Mouse (Mus musculus): Measurements from ENCODE around the gene Robo1. TPM values are rescaled to one million over a fixed set of nuclear protein-coding genes. Genes with fewer than 3 reads are reported as not detected.

Gene Robo1
- polyA plus RNA-seq, 1 experiment from 2014 or later, result 58.1 TPM

DNA sequence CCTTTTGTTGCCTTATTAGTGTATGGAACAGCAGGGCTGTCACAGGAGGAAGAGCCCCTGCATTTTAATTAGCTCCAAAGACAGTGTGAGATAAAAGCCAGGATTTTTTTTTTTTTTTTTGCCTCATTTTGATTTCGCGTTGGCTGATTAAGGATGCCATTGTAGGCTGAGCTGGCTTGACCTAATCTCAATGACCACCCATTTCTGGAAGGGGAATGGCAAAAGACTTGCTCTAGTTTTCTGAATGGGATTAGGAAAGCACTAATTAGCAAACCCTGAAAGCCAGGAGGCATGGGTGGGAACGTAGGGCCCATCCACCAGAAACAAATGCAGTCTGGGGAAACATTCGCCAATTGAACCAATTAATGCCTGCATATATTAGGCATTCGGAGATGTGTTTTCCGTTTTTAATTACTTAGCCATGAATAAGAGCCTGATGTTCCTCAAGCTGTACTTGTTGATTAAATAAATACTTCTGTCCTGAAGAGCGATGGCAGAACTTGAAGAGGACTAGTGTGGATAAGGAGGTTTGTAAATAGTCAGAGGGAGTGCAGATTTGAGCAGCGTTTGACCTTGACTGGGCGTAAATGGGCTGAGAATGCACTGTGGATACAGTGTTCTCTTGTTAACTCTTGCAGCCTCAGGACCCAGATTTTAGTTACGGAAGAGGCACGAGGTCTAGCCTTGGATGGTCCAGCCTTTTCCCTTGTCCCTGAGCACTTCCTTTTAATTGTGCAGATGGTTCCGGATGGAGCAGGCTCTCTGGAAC, 391.3 kb downstream of the Robo1 start:
- H3K9me3 ChIP-seq (ENCODE audit: control insufficient read depth, low read length), result no peaks in the 10 kb centered on the region
- H3K36me3 ChIP-seq (ENCODE audit: control insufficient read depth, insufficient read depth), result no peaks in the 10 kb centered on the region
- H3K9ac ChIP-seq (replicated peaks; ENCODE audit: low read depth, low read length), result no peak overlapping the region
- peak overlapping the region; percentile 74 for H3K27ac ChIP-seq (ENCODE audit: low read length)
- H3K4me1 ChIP-seq (replicated peaks; ENCODE audit: control insufficient read depth, insufficient read depth, low read length), result peaks cover 19% of the 10 kb centered on the region
- peak; percentile 92 for ATAC-seq
- WGBS, result 9% methylated on average over 12 of the region's 12 CpGs
- H3K4me3 ChIP-seq (replicated peaks; ENCODE audit: low read length), result no peak overlapping the region
- no peaks in the 10 kb centered on the region for H3K27me3 ChIP-seq (replicated peaks; ENCODE audit: control insufficient read depth, insufficient read depth, low read length)
- H3K4me2 ChIP-seq (ENCODE audit: low read length), result peak overlapping the region; percentile 34

DNA sequence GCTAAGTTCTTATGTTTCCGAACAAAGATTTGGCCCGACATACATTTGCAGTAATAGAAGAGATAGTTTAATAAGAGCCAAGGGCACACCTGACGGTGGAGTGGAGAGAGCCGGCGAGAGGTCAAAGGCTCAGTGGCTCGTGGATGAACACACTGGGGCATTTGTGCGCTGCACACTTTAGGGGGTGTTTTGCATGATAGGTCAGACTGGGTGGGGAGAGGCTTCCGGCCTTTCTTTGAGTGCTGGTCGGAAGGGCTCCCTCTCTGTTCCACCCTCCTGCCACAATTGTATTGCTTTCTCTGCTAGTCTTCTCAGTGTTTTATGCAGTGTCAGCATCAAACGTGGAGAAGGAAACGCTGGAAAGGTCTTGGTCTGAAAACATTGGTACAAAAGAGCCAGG, 392.2 kb downstream of the Robo1 start:
- Histone ChIP-seq H3K9me3 (ENCODE audit: control insufficient read depth, low read length) (no peaks in the 10 kb centered on the region), H3K27ac (ENCODE audit: low read length) (no peak overlapping the region), H3K4me1 (replicated peaks; ENCODE audit: control insufficient read depth, insufficient read depth, low read length) (peaks cover 19% of the 10 kb centered on the region), H3K4me2 (ENCODE audit: low read length) (no peak overlapping the region), H3K4me3 (replicated peaks; ENCODE audit: low read length) (no peak overlapping the region), H3K36me3 (ENCODE audit: control insufficient read depth, insufficient read depth) (no peaks in the 10 kb centered on the region), H3K27me3 (replicated peaks; ENCODE audit: control insufficient read depth, insufficient read depth, low read length) (no peaks in the 10 kb centered on the region), H3K9ac (replicated peaks; ENCODE audit: low read depth, low read length) (no peak overlapping the region)
- WGBS, result 65% methylated on average over 11 of the region's 11 CpGs
- no peak for ATAC-seq

DNA sequence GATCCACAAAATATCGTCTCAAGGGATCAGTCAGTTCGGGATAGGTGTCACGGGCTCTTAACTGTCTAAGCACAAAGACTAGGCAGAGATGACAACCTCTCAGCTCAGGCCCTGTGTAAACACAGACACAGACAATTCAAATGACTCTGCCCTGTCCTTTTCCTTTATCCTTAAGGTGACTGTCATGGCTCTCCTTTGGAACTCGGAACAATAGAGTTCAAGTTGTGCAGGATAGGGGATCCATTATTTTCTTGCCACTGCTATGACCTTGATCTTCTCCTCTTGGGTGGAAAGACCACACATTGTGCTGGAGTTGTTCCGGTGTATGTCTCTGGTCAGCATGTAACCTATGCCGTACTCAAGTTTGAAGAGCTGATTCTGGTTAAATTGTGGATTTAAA, 395.4 kb downstream of the Robo1 start:
- H3K9ac ChIP-seq (replicated peaks; ENCODE audit: low read depth, low read length), result no peak overlapping the region
- no peak for ATAC-seq
- 91% methylated on average over 6 of the region's 6 CpGs for WGBS
- H3K27me3 ChIP-seq (replicated peaks; ENCODE audit: control insufficient read depth, insufficient read depth, low read length), result no peaks in the 10 kb centered on the region
- H3K27ac ChIP-seq (ENCODE audit: low read length), result no peak overlapping the region
- H3K9me3 ChIP-seq (ENCODE audit: control insufficient read depth, low read length), result no peaks in the 10 kb centered on the region
- no peak overlapping the region for H3K4me2 ChIP-seq (ENCODE audit: low read length)
- H3K36me3 ChIP-seq (ENCODE audit: control insufficient read depth, insufficient read depth), result no peaks in the 10 kb centered on the region
- H3K4me3 ChIP-seq (replicated peaks; ENCODE audit: low read length), result no peak overlapping the region
- peaks cover 16% of the 10 kb centered on the region for H3K4me1 ChIP-seq (replicated peaks; ENCODE audit: control insufficient read depth, insufficient read depth, low read length)

DNA sequence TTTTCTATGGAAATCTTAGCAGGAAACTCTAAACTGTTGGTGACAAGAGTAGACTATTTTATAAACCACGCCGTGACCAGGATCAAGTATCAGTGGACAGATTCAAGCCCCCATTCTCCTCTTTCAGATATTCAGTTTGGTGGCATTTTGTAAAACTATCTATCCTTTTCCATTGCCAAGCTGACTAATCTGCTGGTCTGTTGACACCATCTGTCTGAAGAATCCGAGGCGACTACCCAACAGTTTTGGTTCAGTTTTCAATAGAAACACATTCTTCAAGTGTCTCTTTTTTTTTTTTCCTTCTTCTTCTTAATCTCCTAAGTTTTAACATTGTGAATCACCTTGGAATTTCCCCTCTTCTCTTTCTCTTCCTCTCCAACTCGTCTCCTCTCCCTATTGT, 397.7 kb downstream of the Robo1 start:
- Histone ChIP-seq H3K4me2 (ENCODE audit: low read length) (no peak overlapping the region), H3K36me3 (ENCODE audit: control insufficient read depth, insufficient read depth) (no peaks in the 10 kb centered on the region), H3K4me3 (replicated peaks; ENCODE audit: low read length) (no peak overlapping the region), H3K9ac (replicated peaks; ENCODE audit: low read depth, low read length) (no peak overlapping the region), H3K27ac (ENCODE audit: low read length) (no peak overlapping the region), H3K9me3 (ENCODE audit: control insufficient read depth, low read length) (no peaks in the 10 kb centered on the region), H3K4me1 (replicated peaks; ENCODE audit: control insufficient read depth, insufficient read depth, low read length) (no peaks in the 10 kb centered on the region), H3K27me3 (replicated peaks; ENCODE audit: control insufficient read depth, insufficient read depth, low read length) (no peaks in the 10 kb centered on the region)
- WGBS, result 72% methylated on average over 5 of the region's 5 CpGs
- ATAC-seq, result no peak

DNA sequence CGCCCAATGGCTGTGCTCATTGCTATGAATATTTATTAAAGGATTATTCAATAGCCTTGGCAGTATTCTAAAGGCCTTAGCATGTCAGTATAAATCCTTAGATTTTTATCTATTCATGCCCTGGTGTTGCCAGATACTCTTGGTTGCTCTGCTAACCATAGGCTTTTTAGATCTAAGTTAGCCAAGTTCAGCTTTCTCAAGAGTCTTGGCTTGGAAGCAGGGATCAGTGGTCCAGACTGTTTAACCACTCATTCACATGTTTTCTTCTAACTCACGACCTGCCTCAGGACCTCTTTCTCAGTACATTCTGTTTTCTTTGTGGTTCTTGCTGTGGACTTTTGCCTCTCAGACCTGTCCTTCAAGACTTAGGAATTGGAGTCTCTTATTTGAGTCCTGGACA, 400.4 kb downstream of the Robo1 start:
- WGBS, result 66% methylated on average over 2 of the region's 2 CpGs
- H3K9me3 ChIP-seq (ENCODE audit: control insufficient read depth, low read length), result no peaks in the 10 kb centered on the region
- no peaks in the 10 kb centered on the region for H3K27me3 ChIP-seq (replicated peaks; ENCODE audit: control insufficient read depth, insufficient read depth, low read length)
- no peak overlapping the region for H3K27ac ChIP-seq (ENCODE audit: low read length)
- H3K36me3 ChIP-seq (ENCODE audit: control insufficient read depth, insufficient read depth), result no peaks in the 10 kb centered on the region
- H3K4me2 ChIP-seq (ENCODE audit: low read length), result no peak overlapping the region
- ATAC-seq, result no peak
- H3K4me1 ChIP-seq (replicated peaks; ENCODE audit: control insufficient read depth, insufficient read depth, low read length), result no peaks in the 10 kb centered on the region
- H3K9ac ChIP-seq (replicated peaks; ENCODE audit: low read depth, low read length), result no peak overlapping the region
- H3K4me3 ChIP-seq (replicated peaks; ENCODE audit: low read length), result no peak overlapping the region

DNA sequence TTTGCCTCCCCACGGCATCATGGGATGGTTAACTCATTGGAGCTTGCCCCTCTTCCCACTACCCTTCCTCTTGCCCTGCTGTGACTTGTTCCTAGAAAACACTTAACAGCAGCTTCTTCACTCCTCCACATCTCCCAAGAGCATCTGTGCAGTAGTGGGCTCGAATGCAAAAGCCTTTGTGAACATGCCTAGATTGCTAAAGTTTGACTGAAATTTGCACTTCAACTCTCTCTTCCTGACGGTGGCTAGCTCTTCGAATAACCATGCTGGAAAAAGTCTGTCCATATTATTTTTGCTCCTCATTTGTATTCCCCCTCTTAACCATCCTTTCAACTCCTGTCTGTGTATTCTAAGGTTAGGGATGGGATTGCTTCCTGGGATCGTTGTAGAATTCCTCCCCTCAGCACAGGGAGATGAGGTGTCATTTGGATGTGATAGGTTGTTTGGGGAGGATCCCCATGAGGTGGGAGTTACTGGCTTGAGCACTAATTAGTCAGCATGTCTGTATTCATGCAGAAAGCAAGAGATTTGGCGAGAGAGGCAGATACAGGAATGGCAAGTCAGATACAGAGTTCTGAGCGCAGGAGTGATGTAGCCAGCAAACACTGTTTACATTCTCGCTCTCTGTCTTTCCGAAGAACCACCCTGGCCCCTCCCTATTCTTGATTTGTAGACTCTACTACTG, 409.2 kb downstream of the Robo1 start:
- ATAC-seq, result no peak
- H3K27ac ChIP-seq (ENCODE audit: low read length), result no peak overlapping the region
- 65% methylated on average over 9 of the region's 9 CpGs for WGBS

DNA sequence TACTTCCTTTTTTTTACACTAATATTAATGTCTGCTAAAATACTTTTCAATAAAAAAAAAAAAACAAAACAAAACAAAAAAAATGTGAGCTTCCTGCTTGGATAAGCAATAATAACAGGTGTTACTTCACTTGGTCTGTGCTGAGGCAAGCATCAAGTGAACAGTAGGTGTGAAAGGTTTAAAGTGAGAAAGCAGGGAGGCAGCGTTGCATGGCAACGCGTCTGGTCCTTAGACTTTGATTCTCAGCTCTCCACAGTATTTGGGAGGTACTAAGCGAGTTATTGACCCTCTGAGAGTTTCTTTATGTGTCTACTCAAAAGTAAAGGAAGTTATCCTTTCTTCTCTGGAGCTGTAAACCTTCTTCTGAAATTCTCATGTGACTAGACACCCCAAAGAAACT, 411.0 kb downstream of the Robo1 start:
- H3K4me1 ChIP-seq (replicated peaks; ENCODE audit: control insufficient read depth, insufficient read depth, low read length), result no peaks in the 10 kb centered on the region
- H3K4me3 ChIP-seq (replicated peaks; ENCODE audit: low read length), result no peak overlapping the region
- H3K4me2 ChIP-seq (ENCODE audit: low read length), result no peak overlapping the region
- no peak overlapping the region for H3K9ac ChIP-seq (replicated peaks; ENCODE audit: low read depth, low read length)
- no peaks in the 10 kb centered on the region for H3K9me3 ChIP-seq (ENCODE audit: control insufficient read depth, low read length)
- no peaks in the 10 kb centered on the region for H3K27me3 ChIP-seq (replicated peaks; ENCODE audit: control insufficient read depth, insufficient read depth, low read length)
- no peak overlapping the region for H3K27ac ChIP-seq (ENCODE audit: low read length)
- no peak for ATAC-seq
- no peaks in the 10 kb centered on the region for H3K36me3 ChIP-seq (ENCODE audit: control insufficient read depth, insufficient read depth)
- WGBS, result 66% methylated on average over 4 of the region's 4 CpGs

More for the DNA sequence above, 409.2 kb downstream of the Robo1 start:
- Histone ChIP-seq H3K4me2 (ENCODE audit: low read length) (no peak overlapping the region), H3K9ac (replicated peaks; ENCODE audit: low read depth, low read length) (no peak overlapping the region), H3K9me3 (ENCODE audit: control insufficient read depth, low read length) (no peaks in the 10 kb centered on the region), H3K4me3 (replicated peaks; ENCODE audit: low read length) (no peak overlapping the region), H3K27me3 (replicated peaks; ENCODE audit: control insufficient read depth, insufficient read depth, low read length) (no peaks in the 10 kb centered on the region), H3K36me3 (ENCODE audit: control insufficient read depth, insufficient read depth) (no peaks in the 10 kb centered on the region), H3K4me1 (replicated peaks; ENCODE audit: control insufficient read depth, insufficient read depth, low read length) (no peaks in the 10 kb centered on the region)

DNA sequence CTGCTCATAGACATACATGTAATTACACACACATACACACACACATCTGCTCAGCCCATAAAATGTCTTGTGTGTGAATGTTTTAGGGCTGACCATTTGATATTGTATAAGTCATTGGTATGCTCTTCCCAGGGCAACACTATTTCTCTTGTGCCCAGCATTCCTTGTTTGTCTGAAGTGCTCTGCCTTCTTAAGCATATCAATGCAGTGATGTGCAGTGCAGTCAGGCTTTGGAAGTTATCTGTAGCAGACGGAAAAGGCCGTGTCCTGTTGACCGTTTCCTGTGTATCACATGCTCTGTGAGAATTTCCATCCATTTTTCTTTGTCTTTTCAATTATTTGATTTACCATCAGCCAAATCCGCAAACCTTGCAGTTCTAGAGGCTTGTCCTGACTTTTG, 412.9 kb downstream of the Robo1 start:
- no peaks in the 10 kb centered on the region for H3K27me3 ChIP-seq (replicated peaks; ENCODE audit: control insufficient read depth, insufficient read depth, low read length)
- H3K36me3 ChIP-seq (ENCODE audit: control insufficient read depth, insufficient read depth), result no peaks in the 10 kb centered on the region
- H3K4me2 ChIP-seq (ENCODE audit: low read length), result no peak overlapping the region
- no peaks in the 10 kb centered on the region for H3K4me1 ChIP-seq (replicated peaks; ENCODE audit: control insufficient read depth, insufficient read depth, low read length)
- H3K9me3 ChIP-seq (ENCODE audit: control insufficient read depth, low read length), result no peaks in the 10 kb centered on the region
- H3K4me3 ChIP-seq (replicated peaks; ENCODE audit: low read length), result no peak overlapping the region
- 93% methylated on average over 4 of the region's 4 CpGs for WGBS
- H3K9ac ChIP-seq (replicated peaks; ENCODE audit: low read depth, low read length), result no peak overlapping the region
- no peak overlapping the region for H3K27ac ChIP-seq (ENCODE audit: low read length)
- ATAC-seq, result no peak

DNA sequence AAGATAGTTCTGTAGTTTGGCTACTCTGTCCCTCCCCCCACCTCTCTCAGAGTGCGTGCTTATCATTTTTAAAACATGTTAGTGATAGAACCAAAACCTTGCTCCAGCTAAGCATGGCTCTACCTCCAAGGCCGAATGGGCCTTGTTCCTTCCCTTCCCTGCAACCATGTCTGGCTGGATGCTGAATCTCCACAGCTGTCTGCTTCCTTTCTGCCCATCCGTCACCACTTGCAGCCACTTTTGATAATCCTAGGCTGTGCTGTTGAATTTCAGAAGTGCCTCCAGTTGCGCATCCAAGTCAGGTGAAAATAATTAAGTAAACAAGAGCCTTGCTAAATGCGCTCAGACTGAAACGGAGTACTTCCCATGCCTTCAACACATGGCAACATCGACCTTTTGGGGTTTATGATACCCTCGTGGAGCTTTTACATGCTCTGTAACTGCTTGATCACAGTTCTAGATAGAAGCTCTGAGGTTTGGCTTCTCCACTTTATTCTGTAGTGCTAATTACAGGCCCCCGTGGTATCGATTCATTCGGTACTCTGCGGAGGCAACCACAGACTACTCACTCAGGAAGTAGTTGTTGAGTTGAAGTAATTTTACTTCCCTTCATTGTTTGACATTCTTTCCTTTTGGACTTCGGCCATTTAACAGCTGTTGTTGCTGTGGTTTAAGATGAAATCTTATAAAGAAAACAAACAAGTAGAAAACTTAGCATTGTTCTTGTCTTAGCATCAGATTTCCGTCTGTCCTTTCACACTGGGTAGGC, 413.8 kb downstream of the Robo1 start:
- Histone ChIP-seq H3K4me1 (replicated peaks; ENCODE audit: control insufficient read depth, insufficient read depth, low read length) (no peaks in the 10 kb centered on the region), H3K4me3 (replicated peaks; ENCODE audit: low read length) (no peak overlapping the region), H3K27ac (ENCODE audit: low read length) (no peak overlapping the region), H3K36me3 (ENCODE audit: control insufficient read depth, insufficient read depth) (no peaks in the 10 kb centered on the region), H3K27me3 (replicated peaks; ENCODE audit: control insufficient read depth, insufficient read depth, low read length) (no peaks in the 10 kb centered on the region), H3K4me2 (ENCODE audit: low read length) (no peak overlapping the region), H3K9ac (replicated peaks; ENCODE audit: low read depth, low read length) (no peak overlapping the region), H3K9me3 (ENCODE audit: control insufficient read depth, low read length) (no peaks in the 10 kb centered on the region)
- 89% methylated on average over 14 of the region's 14 CpGs for WGBS
- no peak for ATAC-seq

Data from forebrain, embryonic 16.5 days (tissue).